Mouse (Mus musculus) left cerebral cortex, postnatal 36 days (tissue): ENCODE results near the gene Got1. TPM values are rescaled to one million over a fixed set of nuclear protein-coding genes. Genes with fewer than 3 reads are reported as not detected.

Source experiments
- DNase-seq, 2 experiments: peaks; one replicate each; pipeline ENCODE4 v3.0.0; 2021 to 2022; ENCODE audit warnings: low spot score in 2 of 2, mixed read lengths in 1 of 2
- intact Hi-C: fragments of 180-260 bp; cut with DNase I; formaldehyde crosslinking; loops from one replicate; pipeline ENCODE4 v1.15.1; 2025
- total RNA-seq, 2 experiments: library from RNA; stranded (reverse); gene quantifications; 2 replicates each; pipeline ENCODE4 v1.2.3; 2021

The Got1 gene
- 100 to 1,000 TPM; 352 to 386 TPM for total RNA-seq

- intact Hi-C loops = no loop called here
- DNase-seq = peak; percentile 96 to 97
These were observed at the start of gene Got1 for GRCm38 (mm10) chr19:43524187-43525103. Gene Got1 (minus strand): TSS chr19:43524605.

DNA sequence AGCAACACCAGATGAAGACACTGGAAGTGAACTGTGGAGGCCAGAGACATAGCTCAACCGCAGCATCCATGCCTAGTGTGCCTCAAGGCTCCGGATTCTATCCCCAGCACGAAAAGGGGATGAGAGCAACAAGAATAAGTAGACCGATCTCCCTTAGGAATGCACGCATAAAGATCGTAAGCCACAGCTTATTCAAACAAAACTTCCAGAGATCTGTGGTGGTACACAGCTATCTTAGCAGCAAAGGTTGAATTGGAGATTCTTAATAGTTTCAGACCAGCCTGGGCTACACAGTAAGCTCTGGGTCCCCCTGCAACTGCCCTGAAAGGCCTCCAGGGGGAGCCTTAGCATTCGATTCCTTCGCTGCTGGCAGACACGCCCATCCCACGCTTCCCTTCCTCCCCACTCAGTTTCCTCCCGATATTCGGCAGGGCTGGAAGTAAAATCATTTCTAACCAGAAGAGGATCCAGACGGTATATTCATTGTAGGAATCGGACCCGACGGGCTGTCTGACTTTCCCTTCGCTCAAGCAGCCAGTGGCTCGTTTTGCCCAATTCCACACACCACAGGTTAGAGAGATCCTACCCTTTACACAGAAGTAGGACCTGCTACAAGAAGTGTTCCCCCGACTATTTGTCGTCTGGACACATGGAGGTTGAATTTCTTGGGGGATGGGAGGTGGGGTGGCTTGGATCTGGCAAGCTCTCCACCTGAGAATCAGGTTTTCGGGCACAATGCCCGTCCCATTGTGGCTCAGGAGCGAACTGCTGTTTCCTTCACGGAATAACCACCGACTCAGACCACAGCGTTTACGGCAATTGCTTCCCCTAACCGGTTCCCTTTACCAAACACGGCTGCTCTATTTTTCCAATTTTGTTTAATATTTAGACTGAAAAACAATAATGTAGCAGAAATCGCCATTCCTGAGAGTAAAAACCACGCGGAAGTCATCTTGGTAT, 46.7 kb upstream of the Got1 start:
- peak; percentile 48 to 51 for DNase-seq
- intact Hi-C loops = loop anchor here (5.0 kb wide), 2 partner anchors 36 to 39 kb away; no protein-coding TSS in a partner anchor

GRCm38 (mm10) chr19:43569133-43569532, 44.7 kb upstream of the Got1 start:
- DNase-seq = no peak
- intact Hi-C loops = no loop called here

- DNase-seq = no peak
- intact Hi-C loops = no loop called here
These were observed 43.9 kb upstream of the Got1 start for GRCm38 (mm10) chr19:43568298-43568697.

DNA sequence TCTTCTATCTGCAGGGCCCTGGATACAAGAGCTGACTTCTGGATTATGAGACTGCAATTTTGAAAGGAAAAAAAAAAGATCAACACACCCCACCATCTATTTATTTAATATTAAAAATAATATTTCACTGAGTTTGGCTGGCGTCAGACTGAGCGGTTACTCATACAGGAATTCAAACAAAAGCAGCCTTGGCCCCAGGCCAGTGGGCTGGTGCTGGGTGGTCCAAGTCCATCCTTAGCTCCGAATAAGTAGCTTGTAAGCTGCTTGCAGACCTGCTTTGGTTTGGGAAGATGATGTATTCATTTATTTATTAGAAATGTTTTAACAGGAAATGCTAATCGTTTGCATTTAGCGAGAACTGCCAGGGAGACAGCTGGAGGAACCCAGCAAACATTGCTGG, 38.8 kb upstream of the Got1 start:
- intact Hi-C loops = no loop called here
- DNase-seq = no peak

GRCm38 (mm10) chr19:43561841-43562240, 37.4 kb upstream of the Got1 start:
- intact Hi-C loops = no loop called here
- DNase-seq = no peak

DNA sequence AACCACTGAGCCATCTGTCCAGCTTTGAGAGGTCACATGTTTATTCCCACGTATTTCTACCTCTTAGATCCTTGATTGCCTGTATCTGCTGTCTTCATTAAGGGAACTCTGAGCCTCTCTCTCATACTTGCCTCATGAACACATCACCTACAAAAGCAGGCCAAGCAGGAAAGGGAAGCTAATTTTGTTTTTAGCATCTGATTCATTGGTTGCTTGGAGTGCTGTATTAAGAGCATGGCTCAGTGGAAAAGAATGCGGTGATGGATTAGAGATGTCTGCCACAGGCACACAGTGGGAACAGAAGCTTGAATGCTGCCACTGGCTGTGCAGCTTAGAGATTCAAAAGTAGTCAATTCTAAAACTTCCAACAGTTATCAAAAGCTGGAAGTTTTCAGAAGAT, 35.8 kb upstream of the Got1 start:
- no peak for DNase-seq
- intact Hi-C loops = no loop called here

GRCm38 (mm10) chr19:43551493-43551890, 27.1 kb upstream of the Got1 start:
- intact Hi-C loops = no loop called here
- DNase-seq = no peak

- no peak for DNase-seq
- intact Hi-C loops = no loop called here
These were observed 26.5 kb upstream of the Got1 start for GRCm38 (mm10) chr19:43550706-43551492.

DNA sequence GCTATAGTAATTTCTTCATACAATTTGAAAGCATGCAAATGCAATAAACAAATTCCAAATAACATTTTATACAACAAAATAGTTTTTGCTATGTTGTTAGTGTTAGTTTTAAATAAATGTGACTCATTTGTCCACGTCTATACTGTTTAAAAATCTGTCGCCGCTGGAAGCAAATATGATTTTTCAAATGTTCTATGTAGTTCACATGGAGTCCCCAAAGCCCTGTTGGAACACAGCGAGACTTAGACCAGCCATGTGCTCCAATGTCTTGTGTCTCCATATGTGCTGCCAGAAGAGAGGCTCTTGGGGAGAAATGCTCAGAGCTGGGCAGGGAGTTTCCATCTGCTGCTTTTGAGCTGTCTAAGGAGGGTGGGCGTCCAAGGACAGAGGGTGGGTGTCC, 23.7 kb upstream of the Got1 start:
- intact Hi-C loops = no loop called here
- no peak for DNase-seq

DNA sequence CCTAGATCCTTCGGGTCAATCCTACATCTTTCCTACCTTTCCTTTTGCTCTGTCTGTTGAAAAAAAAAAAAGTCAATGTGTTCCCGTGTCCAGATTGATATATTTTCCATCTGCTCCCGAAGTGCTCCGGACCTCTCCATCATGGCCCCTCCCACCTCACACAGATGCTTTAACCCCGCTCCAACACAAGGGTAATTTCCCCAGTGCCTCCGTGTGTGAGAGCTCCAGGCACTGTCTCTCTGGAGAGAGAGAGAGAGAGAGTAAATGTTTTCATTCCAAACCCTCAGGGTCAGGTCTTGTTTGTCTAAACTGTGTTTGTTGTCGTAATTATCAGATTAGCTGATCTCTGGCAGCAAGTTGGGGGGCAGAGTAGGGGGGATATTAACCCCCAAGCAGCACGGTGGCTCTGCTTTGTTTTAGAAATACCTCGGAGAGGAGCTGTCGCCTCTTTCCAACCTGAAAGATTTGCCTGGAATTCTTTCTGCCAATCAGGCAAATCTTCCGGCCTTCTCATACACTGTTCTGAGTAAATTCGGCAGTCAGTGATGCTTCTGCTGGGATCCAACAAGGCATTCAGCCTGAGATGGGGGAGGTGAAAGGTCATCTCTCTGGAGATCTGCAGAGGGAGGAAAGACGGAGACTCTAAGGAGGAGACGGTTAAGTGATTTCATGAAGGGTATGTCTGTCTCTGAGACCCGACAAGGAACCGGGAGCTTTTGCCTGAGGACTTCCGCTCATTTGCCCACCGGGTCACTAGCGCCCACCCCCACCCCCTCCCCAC, 22.1 kb upstream of the Got1 start:
- intact Hi-C loops = no loop called here
- DNase-seq = no peak

DNA sequence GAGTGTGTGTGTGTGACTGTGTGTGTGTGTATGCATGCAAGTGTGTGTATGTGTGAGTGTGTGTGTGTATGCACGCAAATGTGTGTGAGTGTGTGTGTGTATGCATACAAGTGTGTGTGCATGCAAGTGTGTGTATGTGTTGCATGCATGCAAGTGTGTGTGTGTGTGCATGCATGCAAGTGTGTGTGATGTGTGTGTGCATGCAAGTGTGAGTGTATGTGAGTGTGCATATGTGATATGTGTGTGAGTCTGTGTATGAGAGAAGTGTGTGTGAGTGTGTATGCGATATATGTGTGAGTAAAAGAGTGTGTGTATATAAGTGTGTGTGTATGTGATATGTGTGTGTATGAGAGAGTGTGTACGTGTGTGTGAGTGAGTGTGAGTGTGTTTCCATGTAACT, 11.0 kb upstream of the Got1 start:
- intact Hi-C loops = no loop called here
- DNase-seq = no peak

GRCm38 (mm10) chr19:43530921-43531320, 6.5 kb upstream of the Got1 start:
- DNase-seq = no peak
- intact Hi-C loops = loop anchor here (2.0 to 5.0 kb wide), 3 partner anchors 41 to 126 kb away; no protein-coding TSS in a partner anchor

DNA sequence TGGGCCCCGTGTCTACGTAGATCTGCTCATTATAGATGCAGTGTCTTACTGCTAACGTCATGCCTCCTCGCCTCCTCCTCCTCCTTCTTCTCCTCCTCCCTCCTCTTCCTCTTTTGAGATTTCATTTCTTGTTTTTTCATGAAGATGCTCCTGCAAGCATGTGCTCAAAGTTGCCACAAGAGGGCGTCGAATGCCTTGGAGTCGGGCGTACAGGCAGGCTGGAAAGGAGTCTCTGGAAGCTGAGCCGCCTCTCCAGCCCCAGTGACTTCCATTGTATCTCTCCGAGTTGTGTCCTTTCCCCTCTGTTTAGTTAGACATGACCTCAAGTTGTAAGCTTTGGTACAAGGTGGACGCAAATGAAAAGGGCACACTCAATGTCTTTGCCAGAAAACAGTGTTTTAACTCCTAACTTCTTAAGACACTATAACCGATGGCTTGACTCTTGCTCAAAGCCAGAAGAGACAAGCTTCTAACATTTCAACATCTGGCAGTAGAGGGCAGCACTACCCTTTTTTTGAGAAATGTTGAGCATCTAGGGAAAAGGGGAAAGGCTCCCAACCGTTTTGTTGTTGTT, 5.9 kb upstream of the Got1 start:
- DNase-seq = peak; percentile 59 to 77
- intact Hi-C loops = loop anchor here (2.0 to 5.0 kb wide), 3 partner anchors 42 to 127 kb away; no protein-coding TSS in a partner anchor

- intact Hi-C loops = no loop called here
- DNase-seq = no peak
These were observed 3.7 kb upstream of the Got1 start for GRCm38 (mm10) chr19:43528056-43528587.

GRCm38 (mm10) chr19:43527131-43527530, 2.7 kb upstream of the Got1 start:
- intact Hi-C loops = no loop called here

DNA sequence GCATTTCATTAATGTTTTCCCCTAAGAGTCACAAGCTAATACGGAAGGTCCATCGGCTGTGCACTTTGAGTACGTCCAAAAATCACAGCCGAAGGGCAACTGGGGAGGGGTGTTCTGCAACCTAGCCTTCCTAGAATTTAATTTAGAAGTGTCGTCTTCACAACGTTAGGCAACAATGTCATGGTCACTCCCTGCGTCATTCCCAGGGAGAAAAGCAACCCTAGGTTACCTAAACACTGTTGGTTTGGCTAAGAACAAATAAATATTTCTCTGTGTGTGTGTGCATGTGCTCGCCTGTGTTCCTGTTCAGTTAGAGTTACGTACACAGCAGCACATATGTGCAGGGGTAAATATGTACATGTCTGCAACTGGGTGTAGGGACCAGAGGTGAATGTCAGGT, 1.6 kb upstream of the Got1 start:
- no peak for DNase-seq
- intact Hi-C loops = no loop called here

More at GRCm38 (mm10) chr19:43527131-43527530, 2.7 kb upstream of the Got1 start:
- DNase-seq = no peak

DNA sequence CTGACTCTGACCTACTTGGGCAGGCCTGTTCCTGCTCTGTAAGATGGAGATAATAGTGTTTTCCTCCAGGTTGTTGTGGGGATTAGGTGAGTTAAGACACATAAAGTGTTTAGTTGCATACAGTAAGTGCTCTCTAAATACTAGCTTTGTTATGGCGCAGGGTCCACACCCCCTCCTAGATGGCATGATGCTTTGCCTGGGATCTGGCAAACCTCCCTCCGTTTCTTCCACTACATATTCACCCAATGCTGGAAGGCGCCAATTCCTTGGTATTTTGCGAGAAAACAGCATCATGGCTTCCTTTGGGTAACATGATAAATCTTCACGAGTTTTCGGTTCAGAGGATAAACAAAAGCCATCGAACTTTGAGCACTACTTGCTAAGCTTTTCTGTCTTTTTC, 1.2 kb upstream of the Got1 start:
- intact Hi-C loops = no loop called here
- no peak for DNase-seq
